Mouse (Mus musculus): ENCODE results near the gene Myh4. TPM values are rescaled to one million over a fixed set of nuclear protein-coding genes. Genes with fewer than 3 reads are reported as not detected.
A peak's percentile ranks its signal among the peaks of the same experiment; 100 is the strongest.

Gene Myh4
- polyA plus RNA-seq, 1 experiment from 2014 or later, result 0.20 TPM

GRCm38 (mm10) chr11:67228731-67229130 is 9.1 kb upstream of the Myh4 start:
- no peak overlapping the region for H3K9ac ChIP-seq (ENCODE audit: low read length)
- no peaks in the 10 kb centered on the region for H3K4me1 ChIP-seq (ENCODE audit: control insufficient read depth, insufficient read depth, low read length)
- no peaks in the 10 kb centered on the region for H3K27me3 ChIP-seq (ENCODE audit: control insufficient read depth, insufficient read depth, low read length)
- WGBS, result 83% methylated on average over 3 of the region's 3 CpGs
- H3K27ac ChIP-seq (ENCODE audit: low read depth, low read length), result no peak overlapping the region
- no peak overlapping the region for H3K4me2 ChIP-seq (ENCODE audit: low read depth)
- H3K36me3 ChIP-seq (ENCODE audit: control insufficient read depth, insufficient read depth, low read length), result no peaks in the 10 kb centered on the region
- no peaks in the 10 kb centered on the region for H3K9me3 ChIP-seq (ENCODE audit: control insufficient read depth, low read length)
- DNase-seq (ENCODE audit: low spot score), result no peak
- H3K4me3 ChIP-seq (ENCODE audit: low read depth, low read length), result no peak overlapping the region
- no peak for ATAC-seq (ENCODE audit: insufficient read depth, low FRiP score, low TSS enrichment)

- H3K9ac ChIP-seq (ENCODE audit: low read length), result no peak overlapping the region
- ATAC-seq (ENCODE audit: insufficient read depth, low FRiP score, low TSS enrichment), result no peak
- H3K9me3 ChIP-seq (ENCODE audit: control insufficient read depth, low read length), result no peaks in the 10 kb centered on the region
- DNase-seq (ENCODE audit: low spot score), result no peak
- no peaks in the 10 kb centered on the region for H3K36me3 ChIP-seq (ENCODE audit: control insufficient read depth, insufficient read depth, low read length)
- 90% methylated on average over 5 of the region's 5 CpGs for WGBS
- no peak overlapping the region for H3K4me3 ChIP-seq (ENCODE audit: low read depth, low read length)
- H3K4me2 ChIP-seq (ENCODE audit: low read depth), result no peak overlapping the region
- no peaks in the 10 kb centered on the region for H3K27me3 ChIP-seq (ENCODE audit: control insufficient read depth, insufficient read depth, low read length)
- no peak overlapping the region for H3K27ac ChIP-seq (ENCODE audit: low read depth, low read length)
- H3K4me1 ChIP-seq (ENCODE audit: control insufficient read depth, insufficient read depth, low read length), result no peaks in the 10 kb centered on the region
Measured at GRCm38 (mm10) chr11:67229166-67229565, 8.7 kb upstream of the Myh4 start.

GRCm38 (mm10) chr11:67229946-67230345 is 7.9 kb upstream of the Myh4 start:
- 77% methylated on average over 2 of the region's 2 CpGs for WGBS
- Histone ChIP-seq H3K27ac (ENCODE audit: low read depth, low read length) (no peak overlapping the region), H3K9ac (ENCODE audit: low read length) (no peak overlapping the region), H3K27me3 (ENCODE audit: control insufficient read depth, insufficient read depth, low read length) (no peaks in the 10 kb centered on the region), H3K36me3 (ENCODE audit: control insufficient read depth, insufficient read depth, low read length) (no peaks in the 10 kb centered on the region), H3K9me3 (ENCODE audit: control insufficient read depth, low read length) (no peaks in the 10 kb centered on the region), H3K4me3 (ENCODE audit: low read depth, low read length) (no peak overlapping the region), H3K4me2 (ENCODE audit: low read depth) (no peak overlapping the region), H3K4me1 (ENCODE audit: control insufficient read depth, insufficient read depth, low read length) (no peaks in the 10 kb centered on the region)
- ATAC-seq (ENCODE audit: insufficient read depth, low FRiP score, low TSS enrichment) (no peak), DNase-seq (ENCODE audit: low spot score) (no peak)

GRCm38 (mm10) chr11:67235639-67236358 is 2.0 kb upstream of the Myh4 start:
- no peak overlapping the region for H3K9ac ChIP-seq (ENCODE audit: low read length)
- H3K27me3 ChIP-seq (ENCODE audit: control insufficient read depth, insufficient read depth, low read length), result no peaks in the 10 kb centered on the region
- H3K36me3 ChIP-seq (ENCODE audit: control insufficient read depth, insufficient read depth, low read length), result no peaks in the 10 kb centered on the region
- 66% methylated on average over 5 of the region's 5 CpGs for WGBS
- no peak overlapping the region for H3K4me3 ChIP-seq (ENCODE audit: low read depth, low read length)
- DNase-seq (ENCODE audit: low spot score) (peak; percentile 42), ATAC-seq (ENCODE audit: insufficient read depth, low FRiP score, low TSS enrichment) (no peak)
- no peak overlapping the region for H3K4me2 ChIP-seq (ENCODE audit: low read depth)
- no peaks in the 10 kb centered on the region for H3K4me1 ChIP-seq (ENCODE audit: control insufficient read depth, insufficient read depth, low read length)
- no peaks in the 10 kb centered on the region for H3K9me3 ChIP-seq (ENCODE audit: control insufficient read depth, low read length)
- no peak overlapping the region for H3K27ac ChIP-seq (ENCODE audit: low read depth, low read length)

- Histone ChIP-seq H3K9me3 (ENCODE audit: control insufficient read depth, low read length) (no peaks in the 10 kb centered on the region), H3K4me1 (ENCODE audit: control insufficient read depth, insufficient read depth, low read length) (no peaks in the 10 kb centered on the region), H3K27me3 (ENCODE audit: control insufficient read depth, insufficient read depth, low read length) (no peaks in the 10 kb centered on the region), H3K9ac (ENCODE audit: low read length) (no peak overlapping the region), H3K27ac (ENCODE audit: low read depth, low read length) (no peak overlapping the region), H3K4me2 (ENCODE audit: low read depth) (no peak overlapping the region), H3K4me3 (ENCODE audit: low read depth, low read length) (no peak overlapping the region), H3K36me3 (ENCODE audit: control insufficient read depth, insufficient read depth, low read length) (no peaks in the 10 kb centered on the region)
- WGBS, result 90% methylated on average over 9 of the region's 9 CpGs
- DNase-seq (ENCODE audit: low spot score) (no peak), ATAC-seq (ENCODE audit: insufficient read depth, low FRiP score, low TSS enrichment) (no peak)
Measured at GRCm38 (mm10) chr11:67236799-67237198, 1.0 kb upstream of the Myh4 start.

GRCm38 (mm10) chr11:67241051-67241450 is 3.2 kb downstream of the Myh4 start:
- ATAC-seq (ENCODE audit: insufficient read depth, low FRiP score, low TSS enrichment), result no peak
- Histone ChIP-seq H3K4me1 (ENCODE audit: control insufficient read depth, insufficient read depth, low read length) (no peaks in the 10 kb centered on the region), H3K4me2 (ENCODE audit: low read depth) (no peak overlapping the region), H3K9me3 (ENCODE audit: control insufficient read depth, low read length) (no peaks in the 10 kb centered on the region), H3K27me3 (ENCODE audit: control insufficient read depth, insufficient read depth, low read length) (no peaks in the 10 kb centered on the region), H3K36me3 (ENCODE audit: control insufficient read depth, insufficient read depth, low read length) (no peaks in the 10 kb centered on the region), H3K27ac (ENCODE audit: low read depth, low read length) (no peak overlapping the region), H3K9ac (ENCODE audit: low read length) (no peak overlapping the region), H3K4me3 (ENCODE audit: low read depth, low read length) (no peak overlapping the region)
- WGBS, result 87% methylated on average over 6 of the region's 6 CpGs
- DNase-seq (ENCODE audit: low spot score), result no peak

GRCm38 (mm10) chr11:67253691-67254090 is 15.9 kb downstream of the Myh4 start:
- ATAC-seq (ENCODE audit: insufficient read depth, low FRiP score, low TSS enrichment) (no peak), DNase-seq (ENCODE audit: low spot score) (no peak)
- Histone ChIP-seq H3K9me3 (ENCODE audit: control insufficient read depth, low read length) (no peaks in the 10 kb centered on the region), H3K27ac (ENCODE audit: low read depth, low read length) (no peak overlapping the region), H3K36me3 (ENCODE audit: control insufficient read depth, insufficient read depth, low read length) (no peaks in the 10 kb centered on the region), H3K4me1 (ENCODE audit: control insufficient read depth, insufficient read depth, low read length) (no peaks in the 10 kb centered on the region), H3K4me2 (ENCODE audit: low read depth) (no peak overlapping the region), H3K27me3 (ENCODE audit: control insufficient read depth, insufficient read depth, low read length) (no peaks in the 10 kb centered on the region), H3K4me3 (ENCODE audit: low read depth, low read length) (no peak overlapping the region), H3K9ac (ENCODE audit: low read length) (no peak overlapping the region)
- WGBS, result 89% methylated on average over 4 of the region's 4 CpGs

GRCm38 (mm10) chr11:67257048-67257447 is 19.2 kb downstream of the Myh4 start:
- Histone ChIP-seq H3K27ac (ENCODE audit: low read depth, low read length) (no peak overlapping the region), H3K36me3 (ENCODE audit: control insufficient read depth, insufficient read depth, low read length) (no peaks in the 10 kb centered on the region), H3K9ac (ENCODE audit: low read length) (no peak overlapping the region), H3K4me1 (ENCODE audit: control insufficient read depth, insufficient read depth, low read length) (no peaks in the 10 kb centered on the region), H3K4me3 (ENCODE audit: low read depth, low read length) (no peak overlapping the region), H3K27me3 (ENCODE audit: control insufficient read depth, insufficient read depth, low read length) (no peaks in the 10 kb centered on the region), H3K4me2 (ENCODE audit: low read depth) (no peak overlapping the region), H3K9me3 (ENCODE audit: control insufficient read depth, low read length) (no peaks in the 10 kb centered on the region)
- DNase-seq (ENCODE audit: low spot score), result no peak
- no peak for ATAC-seq (ENCODE audit: insufficient read depth, low FRiP score, low TSS enrichment)
- WGBS, result 87% methylated on average over 7 of the region's 7 CpGs

GRCm38 (mm10) chr11:67260956-67261355 is 23.1 kb downstream of the Myh4 start:
- no peak for ATAC-seq (ENCODE audit: insufficient read depth, low FRiP score, low TSS enrichment)
- Histone ChIP-seq H3K4me2 (ENCODE audit: low read depth) (no peak overlapping the region), H3K9me3 (ENCODE audit: control insufficient read depth, low read length) (no peaks in the 10 kb centered on the region), H3K36me3 (ENCODE audit: control insufficient read depth, insufficient read depth, low read length) (no peaks in the 10 kb centered on the region), H3K4me3 (ENCODE audit: low read depth, low read length) (no peak overlapping the region), H3K4me1 (ENCODE audit: control insufficient read depth, insufficient read depth, low read length) (no peaks in the 10 kb centered on the region), H3K27me3 (ENCODE audit: control insufficient read depth, insufficient read depth, low read length) (no peaks in the 10 kb centered on the region), H3K27ac (ENCODE audit: low read depth, low read length) (no peak overlapping the region), H3K9ac (ENCODE audit: low read length) (no peak overlapping the region)
- DNase-seq (ENCODE audit: low spot score), result no peak
- WGBS, result 84% methylated on average over 6 of the region's 6 CpGs
